In genomic region chr17:28018344-28018743, GRCm38 (mm10) we compare ENCODE assay signal across 13 mouse cellular contexts.
DNase-seq lines count a peak whose midpoint lies in the region; ATAC-seq lines count a peak whose summit lies in the region.
"Had no signal": no experiment of that assay in that cellular context is flagged by ENCODE, and none has a peak within 500 bp of the region (broad histone marks: within the 10 kb centered on the region; RNA-seq: fewer than 3 reads in every experiment).

No protein-coding gene starts in this region.

- peak overlapping the region; percentile 42; the same call in 1 of the 2 replicates for H3K9ac ChIP-seq in heart, embryonic 13.5 days
- H3K9ac ChIP-seq in neural tube, embryonic 13.5 days, result 0 out of 2 replicates have a peak overlapping the region, but pooled peaks have one; percentile 22
- H3K9ac ChIP-seq: liver, embryonic 13.5 days had no signal

- H3K4me2 ChIP-seq in heart, embryonic 13.5 days, result no peak overlapping the region
- H3K4me2 ChIP-seq in neural tube, embryonic 13.5 days, result no peak overlapping the region
- H3K4me2 ChIP-seq: liver, embryonic 13.5 days had no signal

- H3K4me1 ChIP-seq in heart, embryonic 13.5 days, result peaks cover 93% of the 10 kb centered on the region
- H3K4me1 ChIP-seq in neural tube, embryonic 13.5 days (replicated peaks), result peaks cover 81% of the 10 kb centered on the region

- WGBS in heart, embryonic 13.5 days, result 66% methylated on average over 6 of the region's 6 CpGs
- WGBS in neural tube, embryonic 13.5 days, result 59% methylated on average over 6 of the region's 6 CpGs

- H3K9me3 ChIP-seq in heart, embryonic 13.5 days, result no peaks in the 10 kb centered on the region
- no peaks in the 10 kb centered on the region for H3K9me3 ChIP-seq in neural tube, embryonic 13.5 days
- H3K9me3 ChIP-seq: liver, embryonic 13.5 days had no signal

- peak; percentile 50 for DNase-seq in embryo, embryonic 10 days (ENCODE audit: low spot score)
- DNase-seq in embryo, embryonic 10.5 days (ENCODE audit: low spot score), result no peak
- DNase-seq in heart, adult 8-10 months (ENCODE audit: low spot score), result no peak
- DNase-seq in neural tube, embryonic 10.5 days (ENCODE audit: extremely low spot score, low spot score), result no peak
- no peak for DNase-seq in adrenal gland, adult (ENCODE audit: inconsistent age in 2 of 2, low spot score in 1 of 2)
- DNase-seq in urinary bladder, adult 2 months (ENCODE audit: low spot score), result no peak
- DNase-seq: cerebellum, adult 11 months; kidney, adult 8-10 months; liver, embryonic 13.5 days; lung, postnatal 10 days had no signal

- no peak for ATAC-seq in heart, embryonic 13.5 days (ENCODE audit: extremely low read depth, insufficient number of reproducible peaks, low FRiP score, low TSS enrichment)
- no peak for ATAC-seq in neural tube, embryonic 13.5 days (ENCODE audit: low read depth)
- ATAC-seq: activated CD4-positive, CD25-positive, alpha-beta regulatory T cell, adult 4 months had no signal

- H3K36me3 ChIP-seq in heart, embryonic 13.5 days, result no peaks in the 10 kb centered on the region
- H3K36me3 ChIP-seq in neural tube, embryonic 13.5 days, result no peaks in the 10 kb centered on the region
- H3K36me3 ChIP-seq: liver, embryonic 13.5 days had no signal

- H3K4me3 ChIP-seq in heart, embryonic 13.5 days, result no peak overlapping the region
- no peak overlapping the region for H3K4me3 ChIP-seq in neural tube, embryonic 13.5 days
- H3K4me3 ChIP-seq: liver, embryonic 13.5 days had no signal

- no peaks in the 10 kb centered on the region for H3K27me3 ChIP-seq in heart, embryonic 13.5 days (replicated peaks)
- no peaks in the 10 kb centered on the region for H3K27me3 ChIP-seq in neural tube, embryonic 13.5 days
- H3K27me3 ChIP-seq: liver, embryonic 13.5 days had no signal

- H3K27ac ChIP-seq in heart, embryonic 13.5 days (replicated peaks), result no peak overlapping the region
- H3K27ac ChIP-seq in neural tube, embryonic 13.5 days (replicated peaks), result peak overlapping the region; percentile 23; the same call in 1 of the 2 replicates
- H3K27ac ChIP-seq: liver, embryonic 13.5 days had no signal
